Mouse (Mus musculus): ENCODE data around the gene Siah2.

The Siah2 gene

GRCm38 (mm10) chr3:58703748-58704147, 11.5 kb upstream of the Siah2 start:
- H3K9me3 ChIP-seq (ENCODE audit: low read length): no peaks in the 10 kb centered on the region
- 0 out of 2 replicates have a peak, but pooled peaks cover 3% of the 10 kb centered on the region for H3K4me1 ChIP-seq (replicated peaks; ENCODE audit: low read depth, low read length)
- TF ChIP-seq POU5F1 (IDR thresholded peaks at IDR 0.05; ENCODE audit: borderline replicate concordance, low read length) (no peak), CTCF (conservative IDR thresholded peaks at IDR 0.05; ENCODE audit: low read length) (no peak)
- H3K4me3 ChIP-seq (replicated peaks; ENCODE audit: low read length): no peak overlapping the region
- H3K27me3 ChIP-seq (ENCODE audit: insufficient read depth, low read length): no peaks in the 10 kb centered on the region
- H3K36me3 ChIP-seq (ENCODE audit: insufficient read depth, low read length): no peaks in the 10 kb centered on the region

- no peak overlapping the region for H3K4me3 ChIP-seq (replicated peaks; ENCODE audit: low read length)
- H3K9me3 ChIP-seq (ENCODE audit: low read length): no peaks in the 10 kb centered on the region
- 0 out of 2 replicates have a peak, but pooled peaks cover 3% of the 10 kb centered on the region for H3K4me1 ChIP-seq (replicated peaks; ENCODE audit: low read depth, low read length)
- no peaks in the 10 kb centered on the region for H3K36me3 ChIP-seq (ENCODE audit: insufficient read depth, low read length)
- no peaks in the 10 kb centered on the region for H3K27me3 ChIP-seq (ENCODE audit: insufficient read depth, low read length)
- TF ChIP-seq POU5F1 (IDR thresholded peaks at IDR 0.05; ENCODE audit: borderline replicate concordance, low read length) (no peak), CTCF (conservative IDR thresholded peaks at IDR 0.05; ENCODE audit: low read length) (no peak), NANOG (IDR thresholded peaks at IDR 0.05; ENCODE audit: borderline replicate concordance, low read length) (no peak)
Observed at GRCm38 (mm10) chr3:58702329-58702728, 10.1 kb upstream of the Siah2 start.

GRCm38 (mm10) chr3:58701441-58701840, 9.2 kb upstream of the Siah2 start:
- H3K9me3 ChIP-seq (ENCODE audit: low read length): no peaks in the 10 kb centered on the region
- TF ChIP-seq POU5F1 (IDR thresholded peaks at IDR 0.05; ENCODE audit: borderline replicate concordance, low read length) (no peak), NANOG (IDR thresholded peaks at IDR 0.05; ENCODE audit: borderline replicate concordance, low read length) (no peak), CTCF (conservative IDR thresholded peaks at IDR 0.05; ENCODE audit: low read length) (no peak)

GRCm38 (mm10) chr3:58697926-58698325, 5.7 kb upstream of the Siah2 start:
- TF ChIP-seq POU5F1 (IDR thresholded peaks at IDR 0.05; ENCODE audit: borderline replicate concordance, low read length) (no peak), NANOG (IDR thresholded peaks at IDR 0.05; ENCODE audit: borderline replicate concordance, low read length) (no peak), CTCF (conservative IDR thresholded peaks at IDR 0.05; ENCODE audit: low read length) (no peak)
- Histone ChIP-seq H3K4me1 (replicated peaks; ENCODE audit: low read depth, low read length) (0 out of 2 replicates have a peak, but pooled peaks cover 3% of the 10 kb centered on the region), H3K27me3 (ENCODE audit: insufficient read depth, low read length) (peaks cover 37% of the 10 kb centered on the region), H3K36me3 (ENCODE audit: insufficient read depth, low read length) (no peaks in the 10 kb centered on the region), H3K9me3 (ENCODE audit: low read length) (no peaks in the 10 kb centered on the region), H3K4me3 (replicated peaks; ENCODE audit: low read length) (no peak overlapping the region)

More at GRCm38 (mm10) chr3:58701441-58701840, 9.2 kb upstream of the Siah2 start:
- H3K36me3 ChIP-seq (ENCODE audit: insufficient read depth, low read length): no peaks in the 10 kb centered on the region
- H3K4me3 ChIP-seq (replicated peaks; ENCODE audit: low read length): no peak overlapping the region
- H3K4me1 ChIP-seq (replicated peaks; ENCODE audit: low read depth, low read length): 0 out of 2 replicates have a peak, but pooled peaks cover 3% of the 10 kb centered on the region
- H3K27me3 ChIP-seq (ENCODE audit: insufficient read depth, low read length): peaks cover 6% of the 10 kb centered on the region; the same call in 1 of the 2 replicates

GRCm38 (mm10) chr3:58696806-58697205, 4.6 kb upstream of the Siah2 start:
- H3K9me3 ChIP-seq (ENCODE audit: low read length): no peaks in the 10 kb centered on the region
- H3K4me1 ChIP-seq (replicated peaks; ENCODE audit: low read depth, low read length): peaks cover 7% of the 10 kb centered on the region
- H3K27me3 ChIP-seq (ENCODE audit: insufficient read depth, low read length): peaks cover 43% of the 10 kb centered on the region
- H3K36me3 ChIP-seq (ENCODE audit: insufficient read depth, low read length): no peaks in the 10 kb centered on the region
- TF ChIP-seq POU5F1 (IDR thresholded peaks at IDR 0.05; ENCODE audit: borderline replicate concordance, low read length): no peak
- TF ChIP-seq CTCF (conservative IDR thresholded peaks at IDR 0.05; ENCODE audit: low read length): no peak
- no peak for TF ChIP-seq NANOG (IDR thresholded peaks at IDR 0.05; ENCODE audit: borderline replicate concordance, low read length)
- no peak overlapping the region for H3K4me3 ChIP-seq (replicated peaks; ENCODE audit: low read length)

- Histone ChIP-seq H3K9me3 (ENCODE audit: low read length) (no peaks in the 10 kb centered on the region), H3K36me3 (ENCODE audit: insufficient read depth, low read length) (no peaks in the 10 kb centered on the region), H3K27me3 (ENCODE audit: insufficient read depth, low read length) (peaks cover 52% of the 10 kb centered on the region), H3K4me3 (replicated peaks; ENCODE audit: low read length) (no peak overlapping the region), H3K4me1 (replicated peaks; ENCODE audit: low read depth, low read length) (peaks cover 8% of the 10 kb centered on the region)
- TF ChIP-seq CTCF (conservative IDR thresholded peaks at IDR 0.05; ENCODE audit: low read length) (no peak), POU5F1 (IDR thresholded peaks at IDR 0.05; ENCODE audit: borderline replicate concordance, low read length) (no peak), NANOG (IDR thresholded peaks at IDR 0.05; ENCODE audit: borderline replicate concordance, low read length) (no peak)
Observed at GRCm38 (mm10) chr3:58695507-58695906, 3.3 kb upstream of the Siah2 start.

GRCm38 (mm10) chr3:58695044-58695443, 2.8 kb upstream of the Siah2 start:
- H3K4me1 ChIP-seq (replicated peaks; ENCODE audit: low read depth, low read length): peaks cover 13% of the 10 kb centered on the region
- TF ChIP-seq POU5F1 (IDR thresholded peaks at IDR 0.05; ENCODE audit: borderline replicate concordance, low read length) (no peak), NANOG (IDR thresholded peaks at IDR 0.05; ENCODE audit: borderline replicate concordance, low read length) (no peak), CTCF (conservative IDR thresholded peaks at IDR 0.05; ENCODE audit: low read length) (no peak)
- H3K9me3 ChIP-seq (ENCODE audit: low read length): no peaks in the 10 kb centered on the region
- H3K4me3 ChIP-seq (replicated peaks; ENCODE audit: low read length): no peak overlapping the region
- H3K27me3 ChIP-seq (ENCODE audit: insufficient read depth, low read length): peaks cover 54% of the 10 kb centered on the region
- H3K36me3 ChIP-seq (ENCODE audit: insufficient read depth, low read length): no peaks in the 10 kb centered on the region

- Histone ChIP-seq H3K4me1 (replicated peaks; ENCODE audit: low read depth, low read length) (peaks cover 14% of the 10 kb centered on the region), H3K27me3 (ENCODE audit: insufficient read depth, low read length) (peaks cover 69% of the 10 kb centered on the region), H3K36me3 (ENCODE audit: insufficient read depth, low read length) (0 out of 2 replicates have a peak, but pooled peaks cover 5% of the 10 kb centered on the region), H3K9me3 (ENCODE audit: low read length) (no peaks in the 10 kb centered on the region), H3K4me3 (replicated peaks; ENCODE audit: low read length) (no peak overlapping the region)
- TF ChIP-seq CTCF (conservative IDR thresholded peaks at IDR 0.05; ENCODE audit: low read length) (no peak), POU5F1 (IDR thresholded peaks at IDR 0.05; ENCODE audit: borderline replicate concordance, low read length) (no peak), NANOG (IDR thresholded peaks at IDR 0.05; ENCODE audit: borderline replicate concordance, low read length) (no peak)
Observed at GRCm38 (mm10) chr3:58693331-58693730, 1.1 kb upstream of the Siah2 start.

- Histone ChIP-seq H3K4me1 (replicated peaks; ENCODE audit: low read depth, low read length) (peaks cover 14% of the 10 kb centered on the region), H3K36me3 (ENCODE audit: insufficient read depth, low read length) (0 out of 2 replicates have a peak, but pooled peaks cover 5% of the 10 kb centered on the region), H3K9me3 (ENCODE audit: low read length) (no peaks in the 10 kb centered on the region), H3K4me3 (replicated peaks; ENCODE audit: low read length) (peak overlapping the region; percentile 91), H3K27me3 (ENCODE audit: insufficient read depth, low read length) (peaks cover 64% of the 10 kb centered on the region)
- TF ChIP-seq POU5F1 (IDR thresholded peaks at IDR 0.05; ENCODE audit: borderline replicate concordance, low read length): no peak
- no peak for TF ChIP-seq CTCF (conservative IDR thresholded peaks at IDR 0.05; ENCODE audit: low read length)
- TF ChIP-seq NANOG (IDR thresholded peaks at IDR 0.05; ENCODE audit: borderline replicate concordance, low read length): no peak
Observed at GRCm38 (mm10) chr3:58691374-58691939, 743 bp downstream of the Siah2 start.
